Mouse (Mus musculus): ENCODE results near the gene Itgb5. TPM values are rescaled to one million over a fixed set of nuclear protein-coding genes. Genes with fewer than 3 reads are reported as not detected.

Gene Itgb5
- total and polyA plus RNA-seq, 3 experiments, result 0.27 to 0.58 TPM; not detected in 1

GRCm38 (mm10) chr16:33844150-33844611, 14.7 kb downstream of the Itgb5 start:
- Histone ChIP-seq H3K9me3 (replicated peaks; ENCODE audit: insufficient read depth, low read length) (no peaks in the 10 kb centered on the region), H3K79me2 (ENCODE audit: control insufficient read depth, insufficient read depth, low read length, poor library complexity) (no peaks in the 10 kb centered on the region), H3K27me3 (ENCODE audit: control insufficient read depth in 1 of 2, insufficient read depth in 2 of 2, low read length in 2 of 2) (peaks cover 2 to 5% of the 10 kb centered on the region in 2 experiments; a peak in 3 of 4 replicates), H3K4me3 (ENCODE audit: control insufficient read depth in 1 of 2, insufficient read depth in 1 of 2, low read depth in 2 of 2, low read length in 2 of 2) (no peak overlapping the region), H3K4me1 (ENCODE audit: control insufficient read depth in 1 of 2, insufficient read depth in 2 of 2, low read length in 2 of 2) (peaks cover 0 to 3% of the 10 kb centered on the region in 2 experiments; a peak in 1 of 4 replicates), H3K27ac (ENCODE audit: control insufficient read depth, low read depth, low read length) (no peak overlapping the region), H3K9ac (ENCODE audit: control insufficient read depth, low read depth, low read length, poor library complexity, severe bottlenecking) (no peak overlapping the region), H3K36me3 (ENCODE audit: control insufficient read depth in 1 of 2, insufficient read depth in 2 of 2, low read length in 2 of 2) (0 out of 4 replicates have a peak, but pooled peaks cover 0 to 5% of the 10 kb centered on the region in 2 experiments)
- DNase-seq (ENCODE audit: low read depth, low spot score), result no peak
- TF ChIP-seq JUND (IDR thresholded peaks at IDR 0.05; ENCODE audit: low read depth, low read length), result no peak
- no peak for TF ChIP-seq E2F4 (IDR thresholded peaks at IDR 0.05; ENCODE audit: borderline replicate concordance, low read depth, low read length)
- no peak for TF ChIP-seq CHD1 (IDR thresholded peaks at IDR 0.05; ENCODE audit: low read depth, low read length)
- no peak for TF ChIP-seq CHD2 (IDR thresholded peaks at IDR 0.05; ENCODE audit: low read length)
- TF ChIP-seq SIN3A (IDR thresholded peaks at IDR 0.05; ENCODE audit: low read length), result no peak
- TF ChIP-seq TBP (IDR thresholded peaks at IDR 0.05; ENCODE audit: low read depth, low read length), result no peak
- TF ChIP-seq ZC3H11A (IDR thresholded peaks at IDR 0.05; ENCODE audit: low read depth, low read length), result no peak
- TF ChIP-seq MYC (IDR thresholded peaks at IDR 0.05; ENCODE audit: low read depth, low read length), result no peak
- TF ChIP-seq GABPA (IDR thresholded peaks at IDR 0.05; ENCODE audit: low read depth, low read length), result no peak
- no peak for TF ChIP-seq POLR2AphosphoS2 (IDR thresholded peaks at IDR 0.05; ENCODE audit: low read length)
- no peak for TF ChIP-seq TAL1 (IDR thresholded peaks at IDR 0.05; ENCODE audit: low read length)
- TF ChIP-seq NRF1 (IDR thresholded peaks at IDR 0.05; ENCODE audit: insufficient read depth, low read depth, low read length, poor library complexity, severe bottlenecking), result no peak
- no peak for TF ChIP-seq MYB (IDR thresholded peaks at IDR 0.05; ENCODE audit: low read depth, low read length)
- TF ChIP-seq HCFC1 (IDR thresholded peaks at IDR 0.05; ENCODE audit: low read depth, low read length), result no peak
- TF ChIP-seq MAX (IDR thresholded peaks at IDR 0.05; ENCODE audit: low read length), result no peak
- no peak for TF ChIP-seq ZKSCAN1 (IDR thresholded peaks at IDR 0.05; ENCODE audit: low read depth, low read length)
- no peak for TF ChIP-seq EP300 (IDR thresholded peaks at IDR 0.05; ENCODE audit: low read depth in 1 of 2, low read length in 2 of 2)
- TF ChIP-seq MXI1 (IDR thresholded peaks at IDR 0.05; ENCODE audit: low read depth, low read length), result no peak
- no peak for TF ChIP-seq POLR2A (IDR thresholded peaks at IDR 0.05; ENCODE audit: control insufficient read depth in 1 of 2, insufficient read depth in 1 of 2, low read depth in 1 of 2, low read length in 2 of 2, poor library complexity in 1 of 2)
- TF ChIP-seq NELFE (IDR thresholded peaks at IDR 0.05; ENCODE audit: low read depth, low read length), result no peak

GRCm38 (mm10) chr16:33844866-33845265, 15.4 kb downstream of the Itgb5 start:
- Histone ChIP-seq H3K4me3 (ENCODE audit: control insufficient read depth in 1 of 2, insufficient read depth in 1 of 2, low read depth in 2 of 2, low read length in 2 of 2) (no peak overlapping the region), H3K27me3 (ENCODE audit: control insufficient read depth in 1 of 2, insufficient read depth in 2 of 2, low read length in 2 of 2) (peaks cover 2 to 5% of the 10 kb centered on the region in 2 experiments; a peak in 3 of 4 replicates), H3K27ac (ENCODE audit: control insufficient read depth, low read depth, low read length) (no peak overlapping the region), H3K9ac (ENCODE audit: control insufficient read depth, low read depth, low read length, poor library complexity, severe bottlenecking) (no peak overlapping the region), H3K36me3 (ENCODE audit: control insufficient read depth in 1 of 2, insufficient read depth in 2 of 2, low read length in 2 of 2) (0 out of 4 replicates have a peak, but pooled peaks cover 0 to 5% of the 10 kb centered on the region in 2 experiments), H3K79me2 (ENCODE audit: control insufficient read depth, insufficient read depth, low read length, poor library complexity) (no peaks in the 10 kb centered on the region), H3K4me1 (ENCODE audit: control insufficient read depth in 1 of 2, insufficient read depth in 2 of 2, low read length in 2 of 2) (peaks cover 0 to 3% of the 10 kb centered on the region in 2 experiments; a peak in 1 of 4 replicates), H3K9me3 (replicated peaks; ENCODE audit: insufficient read depth, low read length) (no peaks in the 10 kb centered on the region)
- TF ChIP-seq ZMIZ1 (IDR thresholded peaks at IDR 0.05; ENCODE audit: low read depth, low read length), result no peak
- no peak for TF ChIP-seq USF2 (IDR thresholded peaks at IDR 0.05; ENCODE audit: borderline replicate concordance in 1 of 2, insufficient read depth in 1 of 2, low read depth in 1 of 2, low read length in 2 of 2)
- TF ChIP-seq ZKSCAN1 (IDR thresholded peaks at IDR 0.05; ENCODE audit: low read depth, low read length), result no peak
- no peak for TF ChIP-seq ELF1 (IDR thresholded peaks at IDR 0.05; ENCODE audit: low read depth, low read length)
- TF ChIP-seq NRF1 (IDR thresholded peaks at IDR 0.05; ENCODE audit: insufficient read depth, low read depth, low read length, poor library complexity, severe bottlenecking), result no peak
- no peak for TF ChIP-seq HCFC1 (IDR thresholded peaks at IDR 0.05; ENCODE audit: low read depth, low read length)
- TF ChIP-seq ZNF384 (IDR thresholded peaks at IDR 0.05; ENCODE audit: low read depth, low read length), result no peak
- TF ChIP-seq UBTF (IDR thresholded peaks at IDR 0.05; ENCODE audit: borderline replicate concordance, insufficient read depth, low read depth, low read length), result no peak
- no peak for TF ChIP-seq RCOR1 (IDR thresholded peaks at IDR 0.05; ENCODE audit: low read depth, low read length)
- no peak for TF ChIP-seq TAL1 (IDR thresholded peaks at IDR 0.05; ENCODE audit: low read length)
- TF ChIP-seq MYB (IDR thresholded peaks at IDR 0.05; ENCODE audit: low read depth, low read length), result no peak
- TF ChIP-seq POLR2AphosphoS2 (IDR thresholded peaks at IDR 0.05; ENCODE audit: low read length), result no peak
- TF ChIP-seq KAT2A (conservative IDR thresholded peaks at IDR 0.05; ENCODE audit: low read depth, low read length), result no peak
- TF ChIP-seq CHD1 (IDR thresholded peaks at IDR 0.05; ENCODE audit: low read depth, low read length), result no peak
- no peak for TF ChIP-seq EP300 (IDR thresholded peaks at IDR 0.05; ENCODE audit: low read depth in 1 of 2, low read length in 2 of 2)
- no peak for TF ChIP-seq MYC (IDR thresholded peaks at IDR 0.05; ENCODE audit: low read depth, low read length)
- TF ChIP-seq GABPA (IDR thresholded peaks at IDR 0.05; ENCODE audit: low read depth, low read length), result no peak
- TF ChIP-seq NELFE (IDR thresholded peaks at IDR 0.05; ENCODE audit: low read depth, low read length), result no peak
- no peak for TF ChIP-seq CHD2 (IDR thresholded peaks at IDR 0.05; ENCODE audit: low read length)
- no peak for TF ChIP-seq MXI1 (IDR thresholded peaks at IDR 0.05; ENCODE audit: low read depth, low read length)
- DNase-seq (ENCODE audit: low read depth, low spot score), result no peak
